Mouse (Mus musculus) lung, postnatal 0 days (tissue): ENCODE data around the gene Rhoc.

ENCODE experiments used
- CTCF ChIP-seq: IDR thresholded peaks from 2 replicates; pipeline ENCODE4 v1.5.1; 2016; ENCODE audit warnings: antibody characterized with exemption, mild to moderate bottlenecking
- EP300 ChIP-seq: IDR thresholded peaks from 2 replicates; pipeline ENCODE4 v1.6.1; 2016; ENCODE audit warnings: antibody characterized with exemption, mild to moderate bottlenecking, control low read depth

DNA sequence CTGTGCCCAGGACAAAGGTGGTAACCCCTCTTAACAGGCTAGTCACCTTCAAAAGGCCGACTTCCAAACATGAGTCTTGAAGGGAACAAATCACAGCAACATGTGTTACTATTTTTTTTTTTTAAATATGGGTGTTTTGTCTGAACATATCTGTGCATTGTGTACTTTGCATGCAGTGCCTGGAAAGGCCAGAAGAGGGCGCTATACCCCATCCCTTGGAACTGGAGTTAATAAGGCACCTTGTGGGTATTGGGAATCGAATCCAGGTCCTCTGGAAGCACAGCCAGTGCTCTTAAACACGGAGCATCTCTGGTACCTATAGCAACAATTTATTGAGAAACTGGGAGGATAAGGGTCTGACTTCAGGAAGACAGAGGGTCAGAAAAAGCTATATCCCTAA is 23.2 kb upstream of the Rhoc start:
- TF ChIP-seq EP300 (no peak), CTCF (peak; percentile 67)
